Mouse (Mus musculus): ENCODE results near the gene Irgq. TPM values are rescaled to one million over a fixed set of nuclear protein-coding genes. Genes with fewer than 3 reads are reported as not detected.
"Not testable (repeated sequence)": the region's sequence is repeated elsewhere in the genome, so short reads cannot be mapped to it uniquely, and the experiment has no call there.

Irgq gene
- total RNA-seq, 2 experiments from 2014 or later = 15.3 to 18.3 TPM

DNA sequence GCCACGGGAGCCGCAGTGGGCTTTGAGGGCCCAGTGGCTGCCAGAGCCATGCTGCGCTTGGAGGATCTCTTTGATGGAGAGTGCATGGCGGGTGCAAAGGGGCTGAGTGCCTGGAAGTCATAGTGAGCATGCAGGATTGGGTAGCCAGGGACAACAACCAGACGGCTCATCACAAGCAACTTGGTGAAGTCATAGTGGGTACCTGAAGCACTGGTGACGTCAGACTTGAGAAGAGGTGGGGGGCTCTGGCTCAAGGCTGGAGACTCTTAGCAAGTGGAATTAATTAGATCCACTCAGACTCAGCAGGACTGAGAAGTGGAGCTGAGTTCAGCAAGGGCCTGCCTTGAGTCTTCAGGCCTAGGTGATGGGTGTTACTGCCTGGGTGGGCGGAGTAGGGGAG lies 18.1 kb upstream of the Irgq start, which contains the start of gene AC161166.1:
Gene AC161166.1 (minus strand): TSS at position 101 of the 400 bp plus-strand sequence.
- no peak for DNase-seq

DNA sequence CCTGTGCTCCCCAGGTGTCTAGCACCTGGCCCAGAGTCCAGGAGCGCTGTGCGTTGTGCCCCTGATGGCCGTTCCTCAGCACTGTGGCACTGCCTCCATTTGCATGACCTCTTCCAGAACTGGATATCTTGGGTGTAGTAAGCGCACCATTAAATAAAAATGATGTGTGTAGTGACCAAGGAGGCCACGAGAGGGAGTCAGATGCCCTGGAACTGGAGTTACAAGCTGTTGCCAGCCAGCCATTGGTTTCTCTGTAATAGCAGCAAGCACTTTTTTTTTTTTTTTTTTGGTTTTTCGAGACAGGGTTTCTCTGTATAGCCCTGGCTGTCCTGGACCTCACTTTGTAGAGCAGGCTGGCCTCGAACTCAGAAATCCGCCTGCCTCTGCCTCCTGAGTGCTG lies 14.2 kb upstream of the Irgq start:
- not testable (repeated sequence) for DNase-seq

DNA sequence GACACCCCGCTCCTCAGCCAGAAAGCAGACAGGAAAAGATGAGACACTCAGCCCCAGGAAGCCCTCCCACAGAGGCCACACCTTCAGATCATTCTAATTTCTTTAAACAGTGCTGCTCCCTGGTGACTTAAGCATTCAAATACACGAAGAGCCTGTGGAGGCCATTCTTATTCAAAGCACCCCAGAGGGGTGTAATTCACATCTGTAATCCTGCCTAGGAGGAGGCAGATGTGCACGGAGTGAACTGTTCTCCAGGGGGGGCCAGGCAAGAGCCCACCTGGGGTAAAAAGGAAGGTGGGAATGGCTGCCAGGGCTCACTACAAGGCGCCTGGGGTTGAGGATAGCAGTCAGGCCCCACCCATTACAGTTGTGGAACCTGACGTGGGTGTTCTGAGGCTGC lies 13.4 kb upstream of the Irgq start:
- no peak for DNase-seq

DNA sequence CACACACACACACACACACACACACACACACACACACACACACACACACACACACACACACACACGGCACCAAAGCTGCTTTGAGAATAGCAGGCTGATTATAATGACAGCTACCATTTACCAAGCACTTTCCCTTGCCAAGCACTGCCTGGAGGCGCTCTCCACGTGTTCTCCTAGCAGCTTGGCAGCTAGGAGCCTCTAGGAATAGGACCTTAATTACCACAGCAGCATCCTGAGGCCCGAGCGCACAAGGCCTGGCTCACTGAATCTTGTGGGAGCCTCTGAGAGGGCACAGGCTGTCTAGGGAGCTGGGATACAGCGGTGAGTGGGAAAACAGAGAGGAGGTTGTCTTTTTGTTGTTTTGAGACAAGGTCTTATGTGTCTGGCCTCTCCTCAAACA lies 12.8 kb upstream of the Irgq start:
- DNase-seq = peak in 1 of 2 experiments; percentile 49

DNA sequence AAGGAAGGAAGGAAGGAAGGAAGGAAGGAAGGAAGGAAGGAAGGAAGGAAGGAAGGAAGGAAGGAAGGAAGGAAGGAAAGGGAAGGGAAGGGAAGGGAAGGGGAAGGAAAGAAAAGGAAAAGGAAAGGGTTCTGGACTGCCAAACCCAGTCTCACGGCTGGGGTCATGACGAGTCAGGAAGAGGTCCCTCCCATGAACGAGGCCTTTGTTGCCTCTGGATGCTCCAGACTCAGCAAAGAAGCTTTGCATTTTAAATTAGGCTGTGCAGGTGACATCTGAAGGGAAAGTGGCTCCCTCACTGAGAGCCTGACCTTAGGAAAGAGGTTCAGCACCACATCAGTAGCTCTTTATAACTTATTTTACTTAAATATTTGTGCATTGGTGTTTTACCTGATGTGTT lies 11.4 kb upstream of the Irgq start:
- DNase-seq = no peak

DNA sequence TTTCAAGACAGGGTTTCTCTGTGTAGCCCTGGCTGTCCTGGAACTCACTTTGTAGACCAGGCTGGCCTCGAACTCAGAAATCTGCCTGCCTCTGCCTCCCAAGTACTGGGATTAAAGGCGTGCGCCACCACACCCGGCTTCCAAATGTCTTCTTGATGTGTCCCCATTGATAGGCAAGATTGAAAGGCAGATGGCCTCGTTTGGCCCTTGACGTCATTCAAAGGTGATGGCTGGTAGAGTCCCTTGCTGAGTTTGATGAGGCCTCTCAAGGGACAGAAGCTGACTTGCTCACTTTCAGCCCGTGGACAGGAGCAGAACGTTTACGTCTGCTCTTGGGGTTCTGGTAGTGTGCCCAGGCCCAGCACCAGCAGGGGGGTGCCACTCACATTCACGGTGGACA lies 10.4 kb upstream of the Irgq start:
- not testable (repeated sequence) for DNase-seq

DNA sequence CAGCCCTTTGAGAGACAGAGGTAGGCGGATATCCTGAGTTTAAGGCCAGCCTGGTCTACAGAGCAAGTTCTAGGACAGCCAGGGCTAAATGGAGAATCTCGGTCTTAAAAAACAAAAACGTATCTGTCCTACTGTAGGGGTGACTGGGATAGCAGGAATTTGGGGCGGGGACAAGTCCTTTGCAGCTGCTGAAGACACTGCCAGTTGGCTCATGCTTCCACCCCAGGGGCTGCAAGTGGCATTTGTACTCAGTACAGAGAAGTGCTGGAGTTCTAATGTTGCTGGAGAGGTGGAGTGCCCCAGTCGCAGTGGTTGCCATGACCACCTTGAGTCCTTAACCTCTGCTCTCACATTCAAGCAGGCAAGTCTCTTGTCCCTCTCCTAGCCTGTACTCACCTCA lies 7.7 kb upstream of the Irgq start:
- DNase-seq = no peak

DNA sequence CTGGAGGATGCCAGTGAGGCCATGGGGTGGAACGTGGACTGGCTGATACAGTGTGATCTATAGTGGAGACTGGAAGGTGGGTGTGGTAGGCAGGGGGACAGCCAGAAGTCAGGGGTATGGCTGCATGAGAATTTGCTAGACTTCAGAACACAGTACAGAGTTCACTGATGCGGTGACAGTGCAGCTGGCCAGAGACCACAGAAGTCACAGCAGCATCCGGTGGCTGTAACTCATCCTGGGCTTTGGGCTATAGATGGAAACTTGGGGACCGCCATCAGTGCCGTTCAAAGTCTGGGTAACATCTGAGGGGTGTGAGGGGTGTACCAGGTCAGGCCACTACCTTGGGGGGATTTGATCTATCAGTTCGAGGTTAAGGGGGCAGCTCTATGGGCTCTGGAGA lies 6.8 kb upstream of the Irgq start:
- no peak for DNase-seq

DNA sequence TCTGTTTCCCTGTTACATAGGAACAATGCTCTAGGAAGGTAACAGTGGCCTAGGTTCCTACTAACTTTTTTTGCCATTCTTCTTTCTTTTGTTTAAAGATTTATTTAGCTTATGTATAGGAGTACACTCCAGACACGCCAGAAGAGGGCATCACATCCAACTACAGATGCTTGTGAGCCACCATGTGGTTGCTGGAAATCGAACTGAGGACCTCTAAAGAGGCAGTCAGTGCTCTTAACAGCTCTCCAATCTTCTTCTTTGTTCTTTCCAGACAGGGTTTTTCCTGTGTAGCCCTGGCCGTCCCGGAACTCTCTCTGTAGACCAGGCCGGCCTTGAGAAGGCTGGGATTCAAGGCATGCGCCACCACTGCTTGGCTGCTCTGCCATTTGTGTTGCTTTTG lies 5.5 kb upstream of the Irgq start:
- no peak for DNase-seq

DNA sequence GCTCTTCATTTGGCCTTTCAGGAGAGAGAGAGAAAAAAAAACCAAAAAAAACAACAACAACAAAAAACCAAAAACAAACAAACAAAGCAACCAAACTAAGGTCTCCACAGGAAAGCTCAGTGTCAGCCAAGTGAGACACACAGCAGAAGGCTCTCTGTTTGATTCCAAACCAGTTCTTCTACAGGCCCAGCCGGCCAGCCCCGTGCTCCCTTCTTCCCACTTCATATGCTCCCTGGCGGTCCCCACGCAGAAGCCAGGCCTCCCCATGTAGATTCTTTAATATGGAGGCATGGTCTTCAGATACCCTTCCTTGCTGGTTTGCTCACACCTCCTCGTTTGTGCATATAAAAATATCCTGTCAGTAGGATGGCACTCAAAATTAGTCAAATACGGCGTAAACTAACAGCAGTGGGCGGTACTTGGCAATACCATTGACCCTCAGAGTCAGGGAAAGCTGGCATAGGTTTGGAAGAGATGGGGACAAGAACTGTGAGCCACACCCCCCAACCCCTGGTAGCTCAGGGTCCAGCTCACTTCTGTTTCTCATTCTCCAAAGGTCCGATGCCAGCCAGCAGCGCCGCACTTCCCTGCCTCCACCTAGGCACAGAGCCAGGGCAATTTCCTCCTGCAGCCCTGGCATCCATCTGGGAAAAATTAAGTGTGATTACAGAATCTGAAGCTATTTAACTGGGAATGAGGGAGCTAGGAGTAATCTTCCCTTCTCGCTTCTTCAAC lies 4.6 kb upstream of the Irgq start:
- DNase-seq = no peak

DNA sequence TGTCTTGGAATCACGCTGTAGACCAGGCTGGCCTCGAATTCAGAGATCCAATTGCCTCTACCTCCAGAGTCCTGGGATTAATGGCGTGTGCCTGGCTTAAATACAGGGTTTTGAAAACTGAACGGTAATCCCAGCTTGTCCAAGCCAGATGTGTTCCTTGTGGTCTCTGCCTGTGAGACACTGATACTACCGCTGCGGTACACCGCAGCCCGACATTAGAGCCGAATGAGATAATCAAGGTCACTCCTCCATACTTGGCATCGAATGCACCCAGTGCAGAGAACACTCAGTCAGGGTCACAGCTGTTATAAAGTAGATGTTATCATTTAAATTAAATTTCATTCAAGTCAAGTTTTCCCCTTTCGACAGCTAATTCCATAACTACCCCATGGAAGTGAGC lies 1.6 kb upstream of the Irgq start:
- DNase-seq = no peak

DNA sequence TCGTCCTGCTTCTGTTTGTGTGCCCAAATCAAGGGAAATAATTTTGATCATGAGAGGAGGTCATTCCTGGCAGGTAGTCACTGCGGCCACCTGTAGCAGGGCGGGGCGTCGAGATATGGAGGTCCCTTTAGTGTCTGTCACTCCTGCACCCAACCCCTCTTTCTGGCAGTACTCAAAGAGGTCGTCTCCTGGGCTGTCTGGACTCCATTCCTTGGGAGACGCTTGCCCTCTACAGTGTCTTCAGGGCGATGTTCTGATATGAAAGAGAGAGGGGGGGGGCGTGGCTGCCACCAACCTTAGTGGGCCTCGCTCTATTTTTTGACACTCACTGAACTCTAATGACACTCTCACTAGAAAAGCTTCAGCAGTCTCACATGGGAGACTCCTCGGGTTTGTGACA lies 909 bp upstream of the Irgq start:
- DNase-seq = no peak

DNA sequence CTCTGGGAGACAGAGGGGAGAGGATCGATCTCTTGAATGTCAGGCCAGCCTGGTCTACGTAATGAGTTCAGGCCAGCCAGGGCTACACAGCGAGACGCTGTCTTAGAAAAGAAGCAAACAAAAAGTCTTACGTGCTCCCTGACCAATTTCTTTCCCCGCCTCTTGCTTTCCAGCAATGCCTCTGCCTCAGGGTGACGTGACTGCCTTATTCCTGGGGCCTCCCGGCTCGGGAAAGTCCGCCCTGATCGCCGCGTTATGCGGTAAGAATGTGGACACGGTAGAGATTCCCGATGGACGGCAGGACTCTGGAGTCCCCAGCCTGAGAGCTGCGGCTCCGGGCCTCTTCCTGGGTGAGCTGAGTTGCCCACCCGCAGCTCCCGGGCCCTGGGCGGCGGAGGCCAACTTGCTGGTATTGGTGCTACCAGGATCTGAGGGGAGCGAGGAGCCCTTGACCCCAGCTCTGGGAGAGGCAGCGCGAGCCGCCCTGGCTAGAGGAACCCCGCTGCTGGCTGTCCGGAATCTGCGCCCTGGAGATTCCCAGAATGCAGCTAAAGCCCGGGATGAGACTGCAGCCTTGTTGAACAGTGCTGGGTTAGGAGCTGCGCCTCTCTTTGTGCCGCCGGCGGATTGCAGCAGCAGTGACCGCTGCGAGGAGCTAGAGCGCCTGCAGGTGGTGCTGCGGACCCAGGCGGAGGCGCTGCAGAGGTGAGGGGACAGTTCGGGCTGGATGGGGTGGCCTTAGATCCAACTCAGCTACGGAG lies 902 bp downstream of the Irgq start:
- DNase-seq = peak; percentile 77 to 78

DNA sequence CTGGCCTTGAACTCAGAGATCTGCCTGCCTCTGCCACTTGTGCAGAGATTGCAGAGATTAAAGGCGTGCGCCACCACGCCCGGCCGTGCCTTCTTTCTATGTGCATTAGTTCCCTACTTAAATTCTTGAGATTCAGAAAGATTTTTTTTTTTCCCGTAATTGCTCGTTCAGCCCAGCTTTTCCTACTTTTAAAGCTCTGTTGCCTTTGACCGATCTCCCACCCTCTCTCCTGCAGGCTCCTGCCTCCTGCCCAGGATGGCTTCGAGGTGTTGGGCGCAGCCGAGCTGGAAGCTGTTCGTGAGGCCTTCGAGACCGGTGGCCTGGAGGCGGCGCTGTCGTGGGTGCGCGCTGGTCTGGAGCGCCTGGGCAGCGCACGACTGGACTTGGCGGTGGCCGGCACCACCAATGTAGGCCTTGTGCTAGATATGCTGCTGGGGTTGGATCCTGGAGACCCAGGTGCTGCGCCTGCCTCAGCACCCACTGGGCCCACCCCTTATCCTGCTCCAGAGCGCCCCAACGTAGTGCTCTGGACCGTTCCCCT lies 2.6 kb downstream of the Irgq start:
- DNase-seq = no peak

DNA sequence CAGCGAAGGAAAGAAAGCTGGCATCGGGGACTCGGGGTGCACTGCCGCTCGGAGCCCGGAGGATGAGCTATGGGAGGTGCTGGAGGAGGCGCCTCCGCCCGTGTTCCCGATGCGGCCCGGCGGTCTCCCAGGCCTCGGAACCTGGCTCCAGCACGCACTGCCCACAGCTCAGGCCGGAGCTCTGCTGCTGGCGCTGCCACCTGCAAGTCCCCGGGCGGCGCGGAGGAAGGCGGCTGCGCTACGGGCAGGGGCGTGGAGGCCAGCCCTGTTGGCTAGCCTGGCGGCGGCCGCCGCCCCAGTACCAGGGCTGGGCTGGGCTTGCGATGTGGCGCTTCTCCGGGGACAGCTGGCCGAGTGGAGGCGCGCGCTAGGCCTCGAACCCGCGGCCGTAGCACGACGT lies 3.3 kb downstream of the Irgq start:
- no peak for DNase-seq

DNA sequence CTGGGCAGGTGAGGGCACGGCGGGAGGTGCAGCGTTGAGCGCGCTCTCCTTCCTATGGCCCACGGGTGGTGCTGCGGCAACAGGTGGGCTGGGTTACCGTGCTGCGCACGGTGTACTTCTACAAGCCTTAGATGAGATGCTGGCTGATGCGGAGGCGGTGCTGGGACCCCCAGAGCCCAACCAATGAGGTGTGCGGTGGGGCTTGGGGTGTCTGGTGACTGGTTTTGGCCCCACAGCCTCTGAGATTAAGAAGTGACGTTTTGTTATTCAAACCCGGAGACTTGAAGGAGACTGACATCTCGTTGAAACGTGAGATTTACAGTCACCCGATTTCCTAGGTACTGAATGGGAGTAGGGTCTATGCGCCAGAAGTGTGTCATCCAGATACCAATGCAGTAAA lies 3.8 kb downstream of the Irgq start:
- DNase-seq = no peak

DNA sequence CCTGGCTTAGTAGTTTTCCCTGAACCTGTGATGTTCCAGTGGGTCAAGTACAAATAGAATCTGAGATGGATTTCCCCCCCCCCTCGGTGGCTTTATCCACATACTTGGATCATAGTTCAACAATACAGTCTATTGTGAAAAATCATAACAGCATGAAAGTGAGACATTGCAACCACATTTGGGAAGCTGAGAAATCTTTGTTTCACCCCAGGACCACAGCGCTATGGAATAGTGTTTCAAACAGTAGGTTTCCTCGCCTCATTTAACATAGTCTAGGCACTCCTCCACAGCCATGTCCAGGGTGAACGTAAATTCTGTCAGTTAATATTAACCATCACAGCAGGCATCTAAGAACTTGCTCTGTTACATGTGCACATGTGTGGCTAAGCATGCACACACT lies 6.6 kb downstream of the Irgq start:
- no peak for DNase-seq

DNA sequence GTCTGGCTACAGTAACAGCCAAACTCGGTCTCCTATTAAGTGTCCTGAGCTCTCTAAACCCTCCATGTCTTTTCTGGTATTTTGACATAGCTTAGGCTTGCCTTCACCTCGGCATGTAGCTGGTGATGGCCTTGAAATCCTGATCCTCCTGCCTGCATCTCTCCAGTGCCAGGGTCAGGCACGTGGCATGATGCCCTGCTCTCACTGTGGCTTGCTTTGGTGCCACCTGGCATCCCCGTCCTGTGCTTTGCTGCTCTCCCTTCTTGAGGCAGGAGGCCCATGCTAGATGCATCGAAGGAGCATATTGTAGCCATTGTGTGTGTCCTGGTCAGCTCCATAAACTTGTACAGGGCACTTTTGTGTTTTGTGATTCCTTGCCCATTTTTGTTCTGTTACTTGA lies 7.1 kb downstream of the Irgq start:
- DNase-seq = no peak

DNA sequence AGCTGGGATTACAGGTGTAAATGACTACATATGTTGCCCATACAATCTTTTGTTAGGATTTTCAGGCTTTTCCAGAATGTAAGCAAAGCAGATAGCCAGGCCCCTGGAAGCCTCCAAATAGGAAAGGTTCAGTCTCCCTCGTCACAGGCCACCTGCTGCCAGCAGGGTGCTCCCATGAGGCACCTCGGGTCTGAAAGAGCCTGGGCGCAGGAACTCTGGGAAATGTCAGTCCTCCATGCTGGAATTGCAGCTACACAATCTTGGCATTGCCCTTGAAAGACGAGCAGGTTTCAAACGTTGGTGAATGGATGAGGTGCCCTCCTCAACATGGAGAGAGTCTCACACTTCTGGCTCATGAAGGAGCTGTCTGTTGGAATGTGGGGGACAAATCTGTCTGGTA lies 7.7 kb downstream of the Irgq start:
- peak in 1 of 2 experiments; percentile 22 for DNase-seq

DNA sequence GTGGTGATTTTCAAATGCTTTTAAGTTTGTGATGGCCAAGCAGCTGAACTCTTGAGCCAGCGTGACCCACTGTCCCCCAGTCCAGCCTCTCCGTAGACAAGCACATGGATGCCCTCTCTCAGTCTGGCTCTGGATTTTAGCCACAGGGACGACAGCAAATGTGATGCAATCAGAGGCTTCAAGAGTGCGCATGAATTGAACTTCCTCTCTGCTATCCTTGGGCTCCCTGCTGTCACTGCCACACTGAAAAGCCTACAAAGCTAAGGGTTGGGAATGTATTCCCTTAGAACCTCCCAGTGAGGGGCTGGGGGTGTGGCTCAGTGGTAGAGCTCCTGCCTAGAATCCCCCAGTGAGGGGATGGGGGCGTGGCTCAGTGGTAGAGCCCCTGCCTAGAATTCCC lies 8.2 kb downstream of the Irgq start:
- no peak for DNase-seq

DNA sequence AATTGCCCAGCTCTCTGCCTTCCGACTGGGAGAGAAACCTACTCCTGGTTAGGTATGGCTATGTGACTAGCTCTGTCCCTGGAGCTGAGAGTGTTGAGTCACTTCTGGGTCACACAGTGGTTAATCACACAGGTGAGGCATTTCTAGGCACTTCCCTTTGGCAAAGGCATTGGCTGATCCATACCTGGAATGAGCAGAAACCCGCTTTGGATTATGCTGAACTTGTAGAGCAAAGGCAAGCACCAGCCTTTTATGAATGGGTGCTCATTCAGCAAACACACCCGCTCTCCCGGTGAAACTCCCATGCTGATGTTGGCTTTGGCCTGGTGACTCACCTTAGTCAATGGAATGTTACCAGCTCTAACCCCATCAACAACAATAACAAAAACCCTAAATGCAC lies 9.2 kb downstream of the Irgq start:
- no peak for DNase-seq

DNA sequence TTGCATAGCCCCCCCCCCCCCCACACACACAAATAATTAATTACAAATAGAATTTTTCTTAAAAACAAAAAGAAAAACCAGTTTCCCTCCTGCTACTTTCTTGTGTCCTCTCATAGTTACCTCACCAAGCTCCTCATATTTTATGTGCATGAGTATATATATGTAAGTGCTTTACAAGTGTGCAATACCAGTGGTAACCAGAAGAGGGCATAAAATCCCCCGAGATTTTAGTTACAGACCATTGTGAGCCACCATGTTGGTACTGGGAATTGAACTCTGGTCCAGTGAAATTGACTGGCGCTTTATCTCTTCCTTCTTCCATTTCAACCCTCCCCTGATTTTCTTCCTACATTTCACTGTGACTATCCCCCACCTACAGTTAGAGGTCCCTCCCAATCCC lies 14.0 kb downstream of the Irgq start:
- no peak for DNase-seq

DNA sequence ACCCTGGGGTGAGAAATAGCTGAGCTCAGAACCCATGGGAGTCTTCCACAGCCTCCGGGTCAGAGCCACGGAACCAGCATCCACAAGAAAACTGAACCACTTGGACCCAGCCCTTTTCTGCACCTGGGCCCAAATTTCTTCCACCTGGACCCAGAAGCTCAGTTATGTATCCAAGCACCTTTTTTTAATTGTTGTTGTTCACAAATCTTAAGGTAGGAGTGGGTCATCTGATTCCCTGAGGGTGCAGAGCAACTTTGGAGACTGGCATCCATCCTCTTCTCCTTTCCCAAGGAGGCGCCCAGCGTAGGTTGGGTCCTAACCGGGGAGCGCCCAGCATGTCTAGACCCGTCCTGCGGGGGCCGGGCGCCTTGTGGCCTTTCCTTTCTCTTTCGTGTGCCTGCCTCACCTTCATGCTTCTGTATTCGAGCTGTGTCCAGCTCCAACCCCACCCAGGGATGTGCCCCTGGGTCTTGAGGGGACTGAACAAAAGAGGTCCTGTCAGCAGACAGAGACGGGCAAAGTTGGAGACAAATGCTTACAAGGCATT lies 15.7 kb downstream of the Irgq start, which contains the start of the genes Pinlyp and Xrcc1:
Gene Pinlyp (minus strand): TSS at position 51 of the 547 bp plus-strand sequence.
Gene Xrcc1 (plus strand): TSS at position 222 of the 547 bp plus-strand sequence.
- DNase-seq = peak in 1 of 2 experiments; percentile 19
